Mouse (Mus musculus) heart, postnatal 14 days (tissue): Measurements from ENCODE around the gene Tef. TPM values are rescaled to one million over a fixed set of nuclear protein-coding genes. Genes with fewer than 3 reads are reported as not detected.

Experiments
- DNase-seq, 2 experiments: peaks; one replicate each; pipeline ENCODE4 v3.0.0; 2021 to 2022
- intact Hi-C: fragments of 180-260 bp; cut with DNase I; formaldehyde crosslinking; loops from one replicate; pipeline ENCODE4 v1.15.1; 2025
- total RNA-seq, 2 experiments: library from RNA; stranded (reverse); gene quantifications; 2 replicates each; pipeline ENCODE4 v1.2.3; 2021

The Tef gene
- total RNA-seq, 2 experiments from 2014 or later = 69.3 to 93.0 TPM

DNA sequence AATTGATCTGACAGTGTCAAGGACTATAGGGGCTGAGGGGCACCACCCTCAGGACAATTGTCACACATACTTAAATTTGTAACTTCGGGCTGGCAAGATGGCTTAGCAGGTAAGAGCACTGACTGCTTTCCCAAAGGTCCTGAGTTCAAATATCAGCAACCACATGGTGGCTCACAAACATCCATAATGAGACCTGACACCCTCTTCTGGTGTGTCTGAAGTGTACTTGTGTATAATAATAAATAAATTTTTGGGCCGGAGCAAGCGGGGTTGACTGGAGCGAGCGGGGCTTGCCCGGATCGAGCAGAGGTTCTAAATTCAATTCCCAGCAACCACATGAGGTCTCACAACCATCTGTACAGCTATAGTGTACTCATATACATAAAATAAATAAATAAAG lies 38.1 kb downstream of the Tef start:
- DNase-seq = no peak
- intact Hi-C loops = no loop called here

DNA sequence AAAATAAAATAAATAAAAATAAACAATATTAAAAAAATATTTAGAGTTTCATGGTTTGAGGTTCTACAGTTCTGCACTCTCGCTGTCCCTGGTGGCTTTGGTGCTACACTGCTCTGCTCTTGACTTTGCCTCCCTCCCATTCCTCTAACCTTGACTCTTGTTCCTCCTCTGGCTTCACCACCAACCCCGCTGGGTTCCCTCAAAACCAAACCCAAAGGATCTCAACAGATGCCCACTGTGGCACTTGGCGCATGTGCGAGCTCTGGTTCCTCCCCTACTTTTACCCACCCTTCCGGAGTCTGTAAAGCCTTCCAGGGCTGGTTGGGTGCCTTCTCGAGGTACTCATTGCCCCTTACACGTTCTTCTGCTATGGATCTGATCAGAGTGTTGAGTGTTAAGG lies 40.1 kb downstream of the Tef start:
- intact Hi-C loops = no loop called here
- DNase-seq = no peak

DNA sequence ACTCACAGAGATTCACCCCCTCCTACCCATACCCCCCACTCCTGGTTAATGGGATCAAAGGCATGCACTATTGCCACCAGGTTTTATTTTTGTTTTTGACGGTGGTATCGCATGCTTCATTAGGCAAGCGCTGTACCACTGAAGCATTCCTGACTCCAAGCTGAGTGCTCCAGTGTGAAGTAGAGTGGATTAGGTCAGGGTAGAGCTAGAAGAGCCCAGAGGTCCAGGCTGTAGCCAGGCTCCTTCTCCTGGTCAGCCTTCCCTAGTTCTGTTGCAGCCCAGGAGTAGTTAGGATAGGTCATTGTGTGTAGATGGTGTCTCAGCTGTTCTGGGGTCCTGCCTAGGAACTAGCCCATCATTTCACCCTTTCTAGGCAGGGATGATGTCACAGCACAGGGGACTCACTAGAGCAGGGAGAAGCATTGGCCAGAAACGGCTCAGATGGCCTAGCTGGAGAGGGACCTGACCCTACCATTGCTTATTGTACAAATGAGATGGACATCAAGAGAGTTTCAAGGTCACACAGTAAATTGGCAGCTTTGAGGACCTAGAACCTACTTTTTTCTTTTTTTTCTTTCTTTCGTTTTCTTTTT lies 42.9 kb downstream of the Tef start:
- intact Hi-C loops = no loop called here
- no peak for DNase-seq

DNA sequence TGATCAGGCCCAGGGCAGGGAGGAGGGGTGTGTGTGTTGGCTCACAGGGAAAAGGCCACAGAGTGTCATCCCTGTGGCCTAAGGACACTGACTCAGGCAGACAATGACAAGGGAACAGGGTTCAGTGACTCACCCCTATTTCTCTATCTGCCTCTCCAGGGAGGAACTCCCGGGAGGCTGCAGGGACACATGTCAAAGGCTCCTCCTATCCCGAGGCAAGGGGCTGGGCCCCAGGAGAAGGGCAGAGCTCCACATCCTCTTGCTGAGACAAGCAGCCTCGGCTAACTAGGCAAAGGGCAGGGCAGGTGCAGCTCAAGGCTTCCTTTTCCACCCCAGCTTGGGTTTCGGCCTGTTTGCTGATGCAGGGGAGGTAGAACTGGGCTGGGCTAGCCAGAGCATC lies 43.5 kb downstream of the Tef start:
- intact Hi-C loops = no loop called here
- peak; percentile 68 for DNase-seq

DNA sequence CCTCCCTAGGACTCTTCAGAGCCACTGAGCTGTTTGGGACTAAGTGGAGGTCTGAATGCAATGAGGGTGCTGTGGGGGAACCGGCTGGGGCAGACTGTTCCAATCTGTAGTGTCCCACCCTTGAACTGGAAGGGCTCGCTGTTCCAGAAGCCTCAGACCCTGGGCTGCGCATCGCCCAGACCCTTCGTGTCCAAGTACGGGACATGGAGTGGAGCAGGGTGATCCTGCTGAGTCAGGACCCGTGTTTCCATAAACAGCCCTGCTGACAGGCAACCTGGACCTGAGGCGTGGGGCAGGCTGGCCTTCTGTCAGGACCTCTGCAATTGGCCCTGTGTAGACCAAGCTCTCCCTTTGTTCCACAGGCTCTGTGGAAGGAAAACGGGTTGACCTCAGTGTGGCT lies 44.5 kb downstream of the Tef start:
- intact Hi-C loops = no loop called here

DNA sequence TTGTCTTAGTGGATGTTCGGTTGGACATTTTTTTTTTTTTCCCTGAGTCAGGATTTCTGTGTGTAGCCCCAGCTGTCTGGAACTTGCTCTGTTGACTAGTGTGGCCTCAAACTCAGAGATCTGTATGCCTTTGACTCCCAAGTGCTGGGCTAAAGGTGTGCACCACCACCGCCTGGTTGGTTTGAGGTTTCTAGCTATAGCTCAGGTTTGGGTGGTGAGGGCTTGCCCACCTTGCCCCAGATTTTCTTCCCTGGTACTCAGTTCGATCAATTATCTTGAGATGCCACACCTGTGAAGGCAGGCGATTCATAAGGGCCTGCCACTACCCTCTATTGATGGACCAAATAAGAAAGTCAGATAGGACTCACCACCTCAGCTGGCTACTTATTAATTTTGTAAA lies 44.9 kb downstream of the Tef start:
- intact Hi-C loops = no loop called here
- DNase-seq = no peak

More for the DNA sequence above, 44.5 kb downstream of the Tef start:
- no peak for DNase-seq

DNA sequence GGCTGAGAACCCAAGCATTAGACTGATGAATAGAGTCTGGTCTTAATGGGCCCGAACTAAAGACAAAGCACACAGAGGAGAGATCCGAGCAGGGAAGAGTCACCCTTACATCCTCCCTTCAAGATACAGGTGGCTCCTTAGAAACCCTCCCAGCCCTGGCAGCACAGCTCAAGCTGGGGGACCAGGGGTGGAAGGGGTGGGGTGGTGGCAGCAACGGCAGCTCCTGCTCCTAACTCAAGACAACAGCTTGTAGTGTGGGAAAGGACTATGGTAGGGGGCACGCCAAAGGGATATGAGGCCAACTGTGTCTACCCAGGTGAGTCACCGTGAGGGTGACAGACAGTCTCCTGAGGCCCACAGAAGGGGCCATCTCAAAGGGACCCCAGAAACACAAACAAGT lies 45.6 kb downstream of the Tef start:
- no peak for DNase-seq
- intact Hi-C loops = no loop called here

DNA sequence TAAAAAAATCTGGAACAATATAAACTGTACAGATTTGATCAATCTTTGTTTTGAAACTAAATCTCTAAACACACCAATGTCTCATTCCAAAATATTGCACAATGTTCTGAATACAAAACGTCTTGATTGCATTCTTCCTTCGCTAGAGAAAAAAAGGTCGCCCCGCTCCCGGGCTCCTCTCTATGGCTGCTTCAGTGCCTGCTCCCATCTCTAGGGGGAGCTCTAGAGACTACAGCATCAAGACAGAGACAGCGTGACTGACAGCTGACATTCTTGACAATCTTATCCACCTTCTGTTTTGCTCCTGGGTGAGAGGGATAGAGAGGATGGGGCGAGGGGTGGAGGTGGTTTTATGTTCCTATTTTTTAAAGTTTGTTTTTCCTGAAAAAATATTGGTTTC lies 46.1 kb downstream of the Tef start:
- intact Hi-C loops = no loop called here

DNA sequence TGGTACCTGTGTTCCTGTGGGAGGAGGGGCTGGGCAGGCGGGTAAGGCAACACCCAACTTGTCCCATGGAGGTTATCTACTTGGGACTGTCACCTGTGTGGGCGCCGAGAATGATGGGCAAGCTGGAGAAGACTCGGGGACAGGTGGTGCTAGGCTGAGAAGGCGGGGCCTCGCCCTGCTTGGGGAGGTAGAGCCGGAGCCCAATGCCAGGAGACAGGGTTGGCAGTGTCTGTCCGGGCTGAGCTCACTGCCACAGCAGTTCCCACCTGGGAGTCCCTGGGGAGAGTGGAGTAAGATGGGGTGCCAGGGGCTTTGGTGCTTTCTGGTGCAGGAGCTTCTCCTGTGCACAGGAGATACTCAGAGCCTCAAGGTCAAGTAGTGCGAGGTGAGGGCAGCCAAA lies 46.9 kb downstream of the Tef start:
- intact Hi-C loops = no loop called here
- DNase-seq = peak in 1 of 2 experiments; percentile 19

More for the DNA sequence above, 46.1 kb downstream of the Tef start:
- peak; percentile 58 to 73 for DNase-seq

DNA sequence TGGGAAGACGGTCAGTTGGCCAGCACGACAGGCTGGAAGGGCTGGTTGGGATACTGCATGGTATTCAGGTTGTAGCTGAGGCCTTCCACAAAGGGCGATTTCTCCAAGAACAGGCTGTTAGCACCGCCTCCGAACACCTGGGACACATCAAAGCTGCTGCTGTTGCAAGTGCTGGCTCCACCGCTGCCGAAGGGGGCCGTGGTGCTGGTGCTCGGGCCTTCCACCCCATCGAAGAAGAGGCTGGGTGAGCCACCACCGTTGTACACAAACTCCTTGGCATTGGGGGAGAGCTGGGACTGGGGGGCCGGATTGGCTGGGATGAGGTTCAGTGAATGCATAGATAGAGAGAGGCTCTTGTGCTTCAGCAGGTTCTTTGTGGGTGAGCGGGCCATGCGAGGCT lies 48.5 kb downstream of the Tef start:
- no peak for DNase-seq
- intact Hi-C loops = no loop called here

DNA sequence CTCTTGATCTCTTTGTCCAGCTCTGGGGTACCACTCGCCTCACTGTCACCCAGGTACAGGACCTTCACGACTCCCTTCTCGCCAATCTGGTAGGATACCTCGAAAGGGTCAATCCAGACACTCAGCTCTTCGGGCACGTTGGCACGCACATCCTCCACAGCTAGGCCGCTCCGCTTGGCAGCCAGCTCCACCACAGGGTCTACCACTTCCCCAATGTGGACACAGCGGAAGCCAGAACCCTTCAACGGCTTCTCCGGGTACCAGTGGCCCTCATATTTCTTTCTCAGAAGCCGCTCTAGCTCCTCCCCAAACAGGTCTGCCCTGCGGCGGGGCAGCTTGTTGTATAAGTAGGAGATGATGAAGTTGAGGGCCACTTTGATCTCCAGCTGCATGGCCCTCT lies 49.2 kb downstream of the Tef start:
- DNase-seq = no peak
- intact Hi-C loops = no loop called here

DNA sequence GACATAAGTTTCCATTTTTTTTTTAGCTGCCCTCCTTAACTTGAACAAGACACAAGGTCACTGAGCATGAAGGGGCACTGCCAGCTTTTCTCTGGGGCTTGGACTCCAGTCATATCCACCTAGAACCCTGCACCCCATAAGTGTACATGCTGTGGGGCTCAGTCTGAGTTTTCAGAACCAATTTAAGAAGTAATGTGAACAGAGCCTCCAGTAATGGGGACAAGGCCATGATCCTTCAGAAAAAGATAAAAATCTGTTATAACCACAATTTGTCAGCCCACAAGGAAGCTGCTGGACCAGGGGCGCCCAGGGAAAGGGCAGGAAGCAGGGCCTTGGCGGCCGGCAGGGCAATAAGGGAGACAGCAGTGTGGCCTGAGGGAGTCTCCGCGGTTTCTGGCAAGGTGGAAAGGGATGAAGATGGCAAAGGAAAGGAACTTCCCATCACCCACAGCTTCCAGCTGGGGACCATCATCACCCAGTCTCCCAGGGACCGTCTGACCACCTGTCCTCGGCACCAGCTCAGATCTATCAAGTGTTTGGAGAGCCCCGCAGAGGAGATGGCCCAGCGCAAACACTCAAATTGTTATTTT lies 50.3 kb downstream of the Tef start:
- intact Hi-C loops = no loop called here
- DNase-seq = no peak

DNA sequence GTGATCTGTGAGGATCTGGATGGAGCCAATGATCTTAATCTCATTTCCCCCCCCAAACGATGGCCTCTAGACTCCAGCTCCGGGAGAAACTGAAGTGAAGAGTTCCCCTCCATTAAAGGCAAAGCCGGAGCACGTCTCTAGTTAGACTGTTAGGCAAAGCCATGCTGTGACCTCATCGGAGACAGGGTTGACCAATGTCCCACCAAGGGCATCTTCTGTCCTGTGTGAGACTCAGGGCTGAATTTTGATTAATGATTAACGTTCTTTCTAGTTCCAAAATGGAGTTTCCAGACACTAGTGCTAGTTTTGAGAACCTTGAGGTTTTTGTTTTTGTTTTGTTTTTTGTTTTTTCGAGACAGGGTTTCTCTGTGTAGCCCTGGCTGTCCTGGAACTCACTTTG lies 50.9 kb downstream of the Tef start:
- intact Hi-C loops = no loop called here
- DNase-seq = no peak

DNA sequence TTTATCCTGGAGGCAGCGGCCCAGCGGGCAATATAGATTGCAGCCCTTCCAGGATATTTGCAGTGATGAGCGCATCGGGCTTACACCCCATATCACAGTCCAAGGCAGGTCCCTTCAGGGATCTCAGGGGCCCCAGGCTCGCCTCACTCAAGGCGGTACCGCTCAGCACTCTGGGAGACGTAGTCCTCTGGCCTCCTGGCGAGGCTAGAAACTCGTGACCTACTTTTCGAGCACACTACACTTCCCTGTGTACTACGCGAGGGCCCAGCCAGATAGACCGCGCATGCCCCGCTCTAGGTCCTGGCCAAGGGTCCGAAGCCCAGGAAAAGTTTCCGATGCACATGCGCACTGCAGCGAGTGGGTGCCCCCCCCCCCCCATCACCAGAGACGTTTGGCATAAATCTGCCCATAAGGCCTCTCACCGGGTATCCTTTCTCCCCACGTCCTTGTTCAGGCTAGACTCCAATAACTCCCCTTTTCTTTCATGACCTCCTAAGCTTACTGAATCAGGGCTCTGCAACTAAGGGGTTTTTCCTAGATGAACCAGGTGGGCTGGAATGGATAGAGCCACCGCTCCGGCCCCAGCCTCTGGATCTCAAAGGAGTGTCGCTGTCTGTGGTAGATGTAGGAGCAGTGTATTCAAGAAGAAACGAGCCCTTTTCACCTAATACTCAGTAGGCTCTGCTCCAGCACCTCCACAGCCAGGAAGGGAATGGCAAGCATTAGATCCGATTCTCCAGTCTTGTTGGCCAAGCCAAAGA lies 54.0 kb downstream of the Tef start:
- DNase-seq = peak; percentile 83 to 85
- intact Hi-C loops = no loop called here

DNA sequence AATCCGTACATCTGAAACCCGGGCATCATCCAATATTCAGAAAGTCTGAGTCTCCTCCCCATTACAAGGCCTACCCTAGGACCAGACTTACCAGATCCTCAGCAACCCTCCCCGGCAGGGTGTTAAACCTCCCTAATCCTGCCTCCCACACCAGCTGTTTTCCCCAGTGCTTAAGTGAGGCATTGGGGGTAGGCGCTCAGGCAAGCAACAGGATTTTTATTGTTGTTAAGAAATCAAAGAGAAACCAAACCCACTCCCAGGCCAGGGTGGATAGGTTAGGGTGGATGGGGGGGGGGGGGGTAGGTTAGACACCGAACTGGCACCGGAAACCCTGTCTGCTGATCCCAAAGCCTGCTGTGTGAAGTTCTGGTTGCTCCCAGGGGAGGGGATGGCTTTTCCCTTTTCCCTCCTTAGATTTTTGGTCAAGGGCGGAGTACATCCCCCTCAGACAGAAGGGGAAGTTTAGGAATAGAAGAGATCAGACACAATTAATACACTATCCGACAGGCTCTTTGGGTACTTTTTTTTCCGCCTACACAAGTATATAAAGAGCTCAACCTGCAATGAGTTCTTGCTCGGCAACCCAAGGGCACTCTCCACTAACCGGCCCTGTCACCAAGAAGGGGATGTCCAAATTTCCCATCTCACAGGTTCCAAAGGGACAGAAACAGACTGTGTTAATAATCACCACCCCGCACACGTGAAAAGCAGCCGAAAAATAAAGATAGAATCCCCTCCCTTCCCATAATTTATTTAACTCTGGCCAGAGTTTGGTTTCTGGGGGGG lies 54.9 kb downstream of the Tef start:
- peak in 1 of 2 experiments; percentile 25 for DNase-seq
- intact Hi-C loops = no loop called here

DNA sequence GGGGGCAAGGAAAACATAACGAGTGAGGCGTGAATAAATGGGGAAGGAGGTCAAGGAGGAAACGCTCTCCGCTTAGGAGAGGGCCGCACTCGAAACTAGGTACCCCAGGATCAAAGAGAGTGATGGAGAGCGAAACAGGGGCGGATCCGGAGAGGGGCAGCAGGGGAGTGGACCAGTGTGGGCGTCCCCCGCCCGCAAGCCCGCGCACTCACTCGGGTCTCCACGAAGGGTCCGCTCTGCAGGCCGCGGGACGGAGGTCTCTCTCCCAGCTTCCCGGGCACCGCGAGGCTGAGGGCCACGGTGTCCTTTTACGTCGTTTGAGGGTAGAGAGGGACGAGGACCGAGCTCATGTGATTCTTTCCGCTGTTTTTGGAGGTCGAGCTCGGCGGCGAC lies 55.5 kb downstream of the Tef start:
- intact Hi-C loops = loop anchor here (2.0 kb wide), 2 partner anchors 19 to 47 kb away; no protein-coding TSS in a partner anchor
- no peak for DNase-seq

DNA sequence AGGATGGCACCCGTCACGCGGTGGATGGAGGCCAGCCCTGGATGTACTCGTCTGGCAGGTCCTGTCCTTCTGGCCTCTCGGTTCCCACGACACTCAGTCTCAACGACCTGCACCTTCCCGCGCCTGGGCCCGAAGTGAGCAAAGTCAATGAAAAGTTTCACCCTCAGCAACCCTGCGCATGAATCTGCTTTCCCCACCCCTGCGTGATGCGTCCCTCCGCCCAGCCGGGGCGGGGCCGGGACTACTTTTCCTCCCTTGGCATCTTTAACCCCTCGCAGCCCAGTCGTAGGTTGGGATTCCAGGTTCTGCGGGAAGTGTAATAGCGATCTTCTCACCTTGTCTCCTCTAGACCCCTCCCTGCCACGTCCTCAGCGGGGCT lies 55.9 kb downstream of the Tef start:
- DNase-seq = peak; percentile 94 to 95
- intact Hi-C loops = loop anchor here (2.0 kb wide), 2 partner anchors 19 to 47 kb away; no protein-coding TSS in a partner anchor

DNA sequence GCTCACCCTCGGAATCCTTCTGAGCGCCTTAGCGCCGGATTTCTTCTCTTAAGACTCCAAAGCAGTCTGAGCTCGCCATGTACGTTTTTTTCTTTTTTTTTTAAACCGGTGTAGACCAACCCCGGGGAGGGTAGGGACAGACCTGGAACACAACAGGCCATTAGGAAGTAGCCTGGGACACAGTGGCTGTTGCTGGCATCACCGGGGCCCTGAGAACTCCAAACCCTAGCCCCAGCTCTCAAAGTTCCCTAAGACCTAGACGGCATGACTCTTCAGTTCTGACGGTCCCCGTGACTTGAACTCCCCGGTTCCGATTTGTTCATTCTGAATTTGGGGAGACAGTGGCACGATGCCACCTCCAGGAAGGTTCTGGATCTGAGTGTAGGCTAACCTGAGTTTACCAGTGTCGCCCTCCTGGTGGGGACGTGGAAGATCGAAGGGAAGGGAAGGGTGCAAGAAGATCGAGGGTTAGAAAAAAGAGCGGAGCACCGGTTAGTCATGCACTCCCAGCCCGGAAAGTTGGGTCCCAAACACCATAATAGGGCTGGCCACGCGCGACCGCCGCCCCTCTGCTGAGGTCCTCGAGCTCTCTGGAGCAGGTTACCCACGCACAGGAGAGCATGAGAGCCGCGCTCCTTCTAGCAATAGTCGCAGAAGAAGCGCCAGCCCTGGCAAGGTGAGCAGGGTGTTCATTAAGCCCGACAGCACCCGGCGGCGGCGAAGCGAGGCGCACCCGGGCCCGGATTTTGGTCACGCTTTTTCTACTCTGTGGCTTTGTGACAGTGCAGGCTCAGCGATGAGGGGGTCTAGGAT lies 56.5 kb downstream of the Tef start, which contains the start of gene Tob2:
TSS of gene Tob2 (minus strand) at position 280 of the 813 bp plus-strand sequence.
- DNase-seq = peak; percentile 62 to 68
- intact Hi-C loops = loop anchor here (2.0 kb wide), 2 partner anchors 20 to 48 kb away; no protein-coding TSS in a partner anchor

DNA sequence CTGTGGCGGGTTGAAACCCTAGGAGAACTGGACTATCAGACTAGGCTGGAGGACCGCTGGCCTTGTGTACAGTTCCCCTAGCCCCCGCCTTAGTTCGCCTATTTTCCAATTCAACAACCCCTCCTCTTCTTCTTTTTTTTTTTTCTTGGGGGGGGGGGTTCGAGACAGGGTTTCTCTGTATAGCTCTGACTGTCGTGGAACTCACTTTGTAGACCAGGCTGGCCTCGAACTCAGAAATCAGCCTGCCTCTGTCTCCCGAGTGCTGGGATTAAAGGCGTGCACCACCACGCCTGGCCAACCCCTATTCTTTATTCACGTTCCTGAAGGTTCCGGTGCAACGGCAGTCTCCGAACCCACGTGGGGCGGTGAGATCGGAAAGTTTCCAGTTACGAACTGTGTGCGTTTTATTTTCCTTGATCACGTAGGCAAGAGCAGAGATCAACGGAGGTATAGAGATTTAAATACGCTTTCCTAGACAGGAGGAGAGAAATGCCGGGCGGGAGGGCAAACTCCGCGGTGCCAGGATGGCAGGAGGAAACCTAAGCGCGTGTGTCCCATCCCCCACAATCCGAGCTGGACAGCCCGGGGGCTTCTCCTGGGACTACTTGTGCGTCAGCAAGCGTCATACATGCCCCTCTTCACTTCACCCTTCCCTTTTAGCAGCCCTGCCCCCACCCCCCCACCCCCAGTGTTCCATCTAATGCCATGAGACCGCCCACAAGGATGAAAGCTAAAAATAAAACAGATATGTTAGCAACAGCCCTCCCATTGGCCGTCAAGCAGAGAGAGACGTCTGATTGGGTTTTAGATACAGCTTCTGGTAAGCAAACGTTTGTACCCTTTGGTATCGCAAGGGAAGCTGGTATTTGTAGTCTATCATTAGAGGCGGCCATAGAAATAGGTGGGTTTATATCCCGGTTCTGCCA lies 57.4 kb downstream of the Tef start:
- intact Hi-C loops = loop anchor here (2.0 kb wide), 2 partner anchors 21 to 49 kb away; no protein-coding TSS in a partner anchor
- DNase-seq = peak; percentile 82 to 83
